Mouse (Mus musculus): ENCODE results near the gene Srsf6. TPM values are rescaled to one million over a fixed set of nuclear protein-coding genes. Genes with fewer than 3 reads are reported as not detected.

The Srsf6 gene
- polyA plus RNA-seq, 1 experiment from 2014 or later = 138 TPM

DNA sequence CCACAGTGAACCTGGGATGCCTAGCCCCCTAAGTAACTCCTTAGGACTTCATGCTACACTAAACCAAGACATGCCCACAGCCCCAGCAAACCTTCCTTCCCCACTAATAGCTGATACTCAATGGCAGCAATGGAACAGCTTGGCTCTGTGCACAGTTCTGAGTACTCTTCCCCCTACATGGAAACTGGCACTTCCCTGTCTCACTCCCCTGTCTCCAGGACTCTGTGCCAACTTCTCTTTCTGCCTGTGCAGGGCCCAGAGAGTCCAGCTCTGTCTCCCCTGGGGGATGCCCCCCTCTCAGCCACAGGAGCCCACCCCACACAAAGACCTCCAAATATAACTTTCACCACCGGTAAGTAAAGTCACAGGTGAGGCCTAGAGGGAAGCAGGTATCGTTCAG lies 35.4 kb downstream of the Srsf6 start:
- H3K4me2 ChIP-seq = no peak overlapping the region
- ATAC-seq (ENCODE audit: low read depth) = no peak
- no peaks in the 10 kb centered on the region for H3K36me3 ChIP-seq
- no peaks in the 10 kb centered on the region for H3K27me3 ChIP-seq
- 59% methylated on average over 2 of the region's 2 CpGs for WGBS (ENCODE audit: insufficient replicate concordance)
- no peak overlapping the region for H3K27ac ChIP-seq
- H3K9ac ChIP-seq = no peak overlapping the region
- no peaks in the 10 kb centered on the region for H3K9me3 ChIP-seq (replicated peaks)
- DNase-seq = no peak
- H3K4me3 ChIP-seq (replicated peaks) = no peak overlapping the region
- no peaks in the 10 kb centered on the region for H3K4me1 ChIP-seq (replicated peaks)

DNA sequence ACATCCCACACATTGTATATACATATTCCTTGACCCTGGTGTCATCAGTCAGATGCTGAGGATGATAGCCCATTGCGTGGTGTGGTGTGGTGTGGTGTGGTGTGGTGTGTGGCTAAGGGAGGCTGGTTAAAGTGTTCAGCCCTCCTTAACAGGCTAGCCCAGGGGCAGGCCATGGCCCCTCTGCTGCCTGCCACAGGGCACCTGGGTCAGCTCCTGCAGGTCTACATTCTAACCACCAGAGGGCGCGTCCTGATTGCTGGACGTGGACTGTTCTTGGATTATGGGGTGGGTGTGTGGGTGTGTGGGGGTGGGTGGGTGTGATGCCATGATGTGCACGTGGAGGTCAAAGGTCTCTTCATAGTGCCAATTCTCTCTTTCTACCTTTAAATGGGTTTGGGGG lies 37.0 kb downstream of the Srsf6 start:
- peaks cover 5% of the 10 kb centered on the region; the same call in 1 of the 2 replicates for H3K4me1 ChIP-seq (replicated peaks)
- DNase-seq = no peak
- WGBS (ENCODE audit: insufficient replicate concordance) = 4% methylated on average over 5 of the region's 5 CpGs
- no peaks in the 10 kb centered on the region for H3K9me3 ChIP-seq (replicated peaks)
- H3K4me3 ChIP-seq (replicated peaks) = no peak overlapping the region
- peak; percentile 47; the same call in 1 of the 2 replicates for ATAC-seq (ENCODE audit: low read depth)
- no peaks in the 10 kb centered on the region for H3K27me3 ChIP-seq
- H3K4me2 ChIP-seq = no peak overlapping the region
- no peak overlapping the region for H3K9ac ChIP-seq
- H3K27ac ChIP-seq = no peak overlapping the region
- no peaks in the 10 kb centered on the region for H3K36me3 ChIP-seq

DNA sequence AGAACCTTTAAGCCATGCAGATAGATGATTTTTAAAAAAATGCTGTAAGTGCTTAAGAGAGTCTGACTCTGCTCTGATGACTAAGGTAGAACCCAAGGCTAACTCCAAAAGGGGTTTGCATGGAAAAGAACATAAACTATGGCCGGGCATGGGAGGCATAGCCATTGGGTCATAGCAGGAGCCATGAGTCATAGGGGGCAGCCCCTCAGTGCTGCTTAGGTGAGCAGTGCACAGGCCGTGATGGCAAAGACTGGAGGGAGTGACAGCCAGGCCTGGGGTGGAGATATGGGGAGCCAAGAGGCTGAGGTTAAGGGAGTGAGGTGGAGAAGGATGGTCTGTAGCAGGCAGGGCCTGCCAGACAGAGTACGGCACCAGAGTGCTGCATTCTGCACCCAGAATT lies 37.8 kb downstream of the Srsf6 start:
- no peak overlapping the region for H3K4me2 ChIP-seq
- no peaks in the 10 kb centered on the region for H3K27me3 ChIP-seq
- peaks cover 11% of the 10 kb centered on the region; the same call in 1 of the 2 replicates for H3K4me1 ChIP-seq (replicated peaks)
- H3K4me3 ChIP-seq (replicated peaks) = no peak overlapping the region
- H3K9ac ChIP-seq = no peak overlapping the region
- ATAC-seq (ENCODE audit: low read depth) (no peak), DNase-seq (no peak)
- H3K27ac ChIP-seq = no peak overlapping the region
- WGBS (ENCODE audit: insufficient replicate concordance) = 56% methylated on average over 3 of the region's 3 CpGs
- no peaks in the 10 kb centered on the region for H3K9me3 ChIP-seq (replicated peaks)
- H3K36me3 ChIP-seq = no peaks in the 10 kb centered on the region

DNA sequence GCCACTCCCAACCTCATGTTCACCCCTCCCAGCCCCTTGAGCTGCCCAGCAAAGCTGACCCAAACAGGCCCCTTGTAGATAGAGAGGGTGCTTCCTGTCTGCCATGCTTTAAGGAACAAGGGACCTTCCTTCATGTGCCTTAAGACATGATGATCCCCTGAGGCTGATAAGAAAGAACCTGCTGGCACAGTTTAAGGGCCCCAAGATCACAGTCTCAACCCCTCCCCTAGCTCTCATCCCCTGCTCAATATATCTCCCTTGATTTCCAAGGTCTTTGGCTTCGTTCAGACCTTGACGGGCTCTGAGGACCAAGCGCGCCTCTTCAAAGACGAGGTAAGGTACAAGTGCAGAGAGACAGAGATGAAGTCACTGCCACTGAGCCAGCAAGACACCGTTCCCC lies 39.6 kb downstream of the Srsf6 start:
- ATAC-seq (ENCODE audit: low read depth) (no peak), DNase-seq (no peak)
- Histone ChIP-seq H3K27me3 (no peaks in the 10 kb centered on the region), H3K9me3 (replicated peaks) (no peaks in the 10 kb centered on the region), H3K4me1 (replicated peaks) (peaks cover 11% of the 10 kb centered on the region; the same call in 1 of the 2 replicates), H3K9ac (no peak overlapping the region), H3K4me3 (replicated peaks) (no peak overlapping the region), H3K27ac (no peak overlapping the region), H3K36me3 (no peaks in the 10 kb centered on the region), H3K4me2 (no peak overlapping the region)
- 77% methylated on average over 6 of the region's 6 CpGs for WGBS (ENCODE audit: insufficient replicate concordance)

DNA sequence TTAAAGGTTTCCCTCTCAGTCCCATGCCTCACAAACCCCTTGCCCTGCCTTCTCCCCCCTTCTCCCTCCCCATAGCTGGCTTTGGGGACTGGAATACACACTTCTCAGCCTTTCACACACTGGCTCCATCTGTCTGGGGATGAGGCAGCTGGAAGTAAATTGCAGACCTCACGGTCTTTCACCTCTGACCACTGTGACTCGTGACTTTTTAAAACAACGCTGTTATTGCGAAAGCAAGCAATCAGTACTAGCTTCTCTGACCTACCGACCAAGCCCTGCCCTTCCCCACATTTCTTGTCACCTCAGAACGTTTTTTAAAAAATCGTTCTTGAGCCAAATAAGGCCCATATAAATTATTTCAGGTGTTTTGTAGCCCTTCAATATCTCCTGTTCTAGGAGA lies 41.4 kb downstream of the Srsf6 start:
- Histone ChIP-seq H3K4me1 (replicated peaks) (peaks cover 11% of the 10 kb centered on the region; the same call in 1 of the 2 replicates), H3K9ac (no peak overlapping the region), H3K27ac (peak overlapping the region; percentile 66), H3K27me3 (no peaks in the 10 kb centered on the region), H3K36me3 (no peaks in the 10 kb centered on the region), H3K9me3 (replicated peaks) (no peaks in the 10 kb centered on the region), H3K4me3 (replicated peaks) (no peak overlapping the region), H3K4me2 (no peak overlapping the region)
- WGBS (ENCODE audit: insufficient replicate concordance) = 24% methylated on average over 7 of the region's 7 CpGs
- DNase-seq (no peak), ATAC-seq (ENCODE audit: low read depth) (peak; percentile 51)

DNA sequence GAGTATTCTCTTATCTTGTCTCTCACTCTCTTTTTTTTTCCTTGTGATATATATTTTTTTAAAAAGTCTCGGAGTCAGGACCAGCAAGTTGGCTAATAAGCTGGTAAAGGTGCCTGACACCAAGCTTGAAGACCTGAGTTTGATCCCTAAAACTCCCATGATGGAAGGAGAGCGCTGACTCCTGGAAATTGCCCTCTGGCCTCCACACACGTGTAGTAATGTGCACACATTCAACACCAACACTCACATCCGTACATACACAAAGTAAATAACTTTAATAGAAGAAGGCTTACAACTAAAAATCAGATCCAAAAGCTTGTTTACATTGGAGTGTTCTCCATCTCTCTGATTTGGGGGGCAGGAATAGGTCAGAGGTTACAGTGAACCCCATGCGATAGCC lies 41.9 kb downstream of the Srsf6 start:
- ATAC-seq (ENCODE audit: low read depth) (no peak), DNase-seq (no peak)
- no peak overlapping the region for H3K4me2 ChIP-seq
- no peak overlapping the region for H3K4me3 ChIP-seq (replicated peaks)
- no peak overlapping the region for H3K27ac ChIP-seq
- peaks cover 11% of the 10 kb centered on the region; the same call in 1 of the 2 replicates for H3K4me1 ChIP-seq (replicated peaks)
- H3K36me3 ChIP-seq = no peaks in the 10 kb centered on the region
- no peak overlapping the region for H3K9ac ChIP-seq
- 71% methylated on average over 5 of the region's 5 CpGs for WGBS (ENCODE audit: insufficient replicate concordance)
- H3K27me3 ChIP-seq = no peaks in the 10 kb centered on the region
- no peaks in the 10 kb centered on the region for H3K9me3 ChIP-seq (replicated peaks)

- Histone ChIP-seq H3K4me2 (no peak overlapping the region), H3K4me3 (replicated peaks) (no peak overlapping the region), H3K27ac (no peak overlapping the region), H3K4me1 (replicated peaks) (peaks cover 11% of the 10 kb centered on the region; the same call in 1 of the 2 replicates), H3K9me3 (replicated peaks) (no peaks in the 10 kb centered on the region), H3K27me3 (no peaks in the 10 kb centered on the region), H3K9ac (no peak overlapping the region), H3K36me3 (no peaks in the 10 kb centered on the region)
- ATAC-seq (ENCODE audit: low read depth) (no peak), DNase-seq (no peak)
- WGBS (ENCODE audit: insufficient replicate concordance) = 46% methylated on average over 11 of the region's 11 CpGs
Observed at GRCm38 (mm10) chr2:162973637-162974036, 42.3 kb downstream of the Srsf6 start.

GRCm38 (mm10) chr2:162975157-162975775 lies 43.9 kb downstream of the Srsf6 start:
- no peak for ATAC-seq (ENCODE audit: low read depth)
- WGBS (ENCODE audit: insufficient replicate concordance) = 69% methylated on average over 11 of the region's 11 CpGs
- Histone ChIP-seq H3K4me2 (no peak overlapping the region), H3K27ac (no peak overlapping the region), H3K36me3 (no peaks in the 10 kb centered on the region), H3K9me3 (replicated peaks) (no peaks in the 10 kb centered on the region), H3K27me3 (no peaks in the 10 kb centered on the region), H3K9ac (no peak overlapping the region), H3K4me3 (replicated peaks) (no peak overlapping the region), H3K4me1 (replicated peaks) (peaks cover 11% of the 10 kb centered on the region; the same call in 1 of the 2 replicates)
- no peak for DNase-seq

GRCm38 (mm10) chr2:162976001-162976400 lies 44.7 kb downstream of the Srsf6 start:
- no peaks in the 10 kb centered on the region for H3K36me3 ChIP-seq
- H3K27ac ChIP-seq = no peak overlapping the region
- DNase-seq (no peak), ATAC-seq (ENCODE audit: low read depth) (no peak)
- no peak overlapping the region for H3K4me3 ChIP-seq (replicated peaks)
- H3K4me1 ChIP-seq (replicated peaks) = peaks cover 11% of the 10 kb centered on the region; the same call in 1 of the 2 replicates
- WGBS (ENCODE audit: insufficient replicate concordance) = 72% methylated on average over 4 of the region's 4 CpGs
- no peak overlapping the region for H3K4me2 ChIP-seq
- H3K9ac ChIP-seq = no peak overlapping the region
- no peaks in the 10 kb centered on the region for H3K27me3 ChIP-seq
- no peaks in the 10 kb centered on the region for H3K9me3 ChIP-seq (replicated peaks)

DNA sequence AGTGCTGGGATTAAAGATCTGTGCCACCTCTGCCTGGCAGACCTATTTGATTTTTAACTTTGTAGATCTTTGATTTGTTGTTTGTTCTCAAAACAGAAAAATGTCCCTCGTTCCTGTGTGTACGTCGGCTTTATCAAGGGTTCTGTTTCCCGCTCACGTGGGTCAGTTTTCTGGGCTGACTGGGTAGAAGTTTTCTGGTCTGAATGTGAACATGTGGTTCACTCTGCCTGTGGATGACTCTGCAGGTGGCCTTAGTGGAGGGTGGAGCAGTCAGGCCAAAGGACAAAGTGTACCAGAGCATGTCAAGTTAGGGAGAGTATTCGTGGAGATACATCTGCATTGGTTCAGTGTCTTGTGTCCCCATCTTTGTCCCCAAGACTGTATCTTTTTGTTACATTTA lies 53.1 kb downstream of the Srsf6 start:
- Histone ChIP-seq H3K4me2 (no peak overlapping the region), H3K27me3 (no peaks in the 10 kb centered on the region), H3K4me1 (replicated peaks) (peaks cover 7% of the 10 kb centered on the region; the same call in 1 of the 2 replicates), H3K9ac (no peak overlapping the region), H3K4me3 (replicated peaks) (no peak overlapping the region), H3K36me3 (no peaks in the 10 kb centered on the region), H3K27ac (no peak overlapping the region), H3K9me3 (replicated peaks) (no peaks in the 10 kb centered on the region)
- 71% methylated on average over 6 of the region's 6 CpGs for WGBS (ENCODE audit: insufficient replicate concordance)
- DNase-seq (no peak), ATAC-seq (ENCODE audit: low read depth) (no peak)

DNA sequence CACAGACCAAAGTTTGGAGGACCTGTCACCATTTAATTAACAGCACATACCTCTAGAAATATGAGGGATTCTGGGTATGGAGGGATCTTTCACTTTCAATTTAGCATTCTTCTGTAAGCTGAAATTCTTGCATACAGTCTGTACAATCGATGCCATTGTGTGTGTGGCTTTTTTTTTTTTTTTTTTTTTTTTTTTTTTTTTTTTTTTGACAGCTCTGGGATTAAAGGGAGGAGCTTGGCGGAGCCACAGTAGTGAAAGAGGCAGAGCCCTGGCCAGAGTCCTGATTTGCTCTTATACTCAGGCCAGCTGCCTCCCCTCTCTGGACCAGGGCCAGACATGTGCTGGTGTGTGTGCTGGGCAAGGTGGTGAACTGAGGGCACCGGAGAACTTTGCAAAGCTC lies 54.6 kb downstream of the Srsf6 start:
- no peaks in the 10 kb centered on the region for H3K9me3 ChIP-seq (replicated peaks)
- no peak overlapping the region for H3K4me3 ChIP-seq (replicated peaks)
- H3K9ac ChIP-seq = no peak overlapping the region
- no peaks in the 10 kb centered on the region for H3K27me3 ChIP-seq
- WGBS (ENCODE audit: insufficient replicate concordance) = 51% methylated on average over 3 of the region's 3 CpGs
- no peak overlapping the region for H3K4me2 ChIP-seq
- no peaks in the 10 kb centered on the region for H3K36me3 ChIP-seq
- no peak overlapping the region for H3K27ac ChIP-seq
- DNase-seq (no peak), ATAC-seq (ENCODE audit: low read depth) (peak; percentile 68)
- H3K4me1 ChIP-seq (replicated peaks) = peaks cover 7% of the 10 kb centered on the region; the same call in 1 of the 2 replicates
